ENCODE assay signal across 23 mouse cellular contexts in the genomic region with DNA sequence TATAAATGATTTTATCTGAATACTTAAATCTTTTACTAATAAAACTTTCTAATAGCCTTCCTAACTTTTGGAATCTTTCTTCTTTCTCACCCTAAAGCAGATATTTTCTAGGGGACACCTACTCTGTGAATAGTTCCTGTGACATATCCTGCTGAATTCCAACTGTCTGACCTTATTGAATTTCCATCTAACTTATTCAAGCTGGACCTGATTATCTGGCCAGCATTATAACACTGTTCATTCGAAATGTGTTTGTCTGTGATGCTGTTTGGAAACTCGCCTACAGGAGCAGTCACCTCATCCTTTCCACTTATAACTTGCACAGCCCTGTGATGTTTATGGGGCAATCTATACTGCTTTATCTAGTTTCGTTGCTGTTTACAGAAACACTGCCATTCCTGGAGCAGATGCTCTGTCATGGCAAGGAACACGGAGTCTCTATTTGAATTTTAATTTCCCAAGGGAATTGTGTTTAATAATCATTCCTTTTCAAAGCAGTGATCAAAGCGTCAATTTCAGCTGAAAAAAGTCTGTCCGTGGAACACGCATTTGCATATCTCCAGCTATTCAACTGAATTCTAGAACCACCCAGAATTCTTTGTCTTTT.
DNase-seq lines count a peak whose midpoint lies in the region; ATAC-seq lines count a peak whose summit lies in the region.
"Had no signal": no experiment of that assay in that cellular context is flagged by ENCODE, and none has a peak within 500 bp of the region (broad histone marks: within the 10 kb centered on the region; RNA-seq: fewer than 3 reads in every experiment).

No protein-coding gene starts in this region.

- 45% methylated on average over 7 of the region's 7 CpGs for whole genome bisulfite sequencing in forebrain, embryonic 16.5 days
- WGBS in forebrain, embryonic 15.5 days: 38% methylated on average over 7 of the region's 7 CpGs
- WGBS in neural tube, embryonic 12.5 days: 59% methylated on average over 7 of the region's 7 CpGs
- 38% methylated on average over 7 of the region's 7 CpGs for WGBS in neural tube, embryonic 15.5 days
- 71% methylated on average over 7 of the region's 7 CpGs for WGBS in intestine, embryonic 16.5 days

- no peaks in the 10 kb centered on the region for H3K9me3 ChIP-seq in forebrain, embryonic 16.5 days (ENCODE audit: control insufficient read depth, low read length)
- H3K9me3 ChIP-seq in forebrain, embryonic 15.5 days: no peaks in the 10 kb centered on the region
- no peaks in the 10 kb centered on the region for H3K9me3 ChIP-seq in neural tube, embryonic 12.5 days
- H3K9me3 ChIP-seq in neural tube, embryonic 15.5 days (replicated peaks): no peaks in the 10 kb centered on the region
- H3K9me3 ChIP-seq in intestine, embryonic 16.5 days (ENCODE audit: control insufficient read depth, low read length): no peaks in the 10 kb centered on the region
- H3K9me3 ChIP-seq: embryonic facial prominence, embryonic 15.5 days; heart, embryonic 13.5 days; limb, embryonic 13.5 days; liver, embryonic 12.5 days had no signal

- peak; percentile 33; the same call in 1 of the 2 replicates for ATAC-seq in forebrain, embryonic 16.5 days
- no peak for ATAC-seq in forebrain, embryonic 15.5 days (replicated peaks)
- peak; percentile 53 for ATAC-seq in neural tube, embryonic 12.5 days (ENCODE audit: low FRiP score, low read depth)
- no peak for ATAC-seq in neural tube, embryonic 15.5 days (ENCODE audit: low FRiP score)
- ATAC-seq in intestine, embryonic 16.5 days: no peak
- ATAC-seq: liver, embryonic 12.5 days had no signal

- H3K27ac ChIP-seq in forebrain, embryonic 16.5 days (ENCODE audit: low read length): no peak overlapping the region
- no peak overlapping the region for H3K27ac ChIP-seq in forebrain, embryonic 15.5 days (replicated peaks)
- no peak overlapping the region for H3K27ac ChIP-seq in neural tube, embryonic 12.5 days
- no peak overlapping the region for H3K27ac ChIP-seq in neural tube, embryonic 15.5 days (replicated peaks)
- no peak overlapping the region for H3K27ac ChIP-seq in intestine, embryonic 16.5 days (ENCODE audit: low read length)
- H3K27ac ChIP-seq: embryonic facial prominence, embryonic 15.5 days; heart, adult 2 months; heart, embryonic 13.5 days; limb, embryonic 13.5 days; liver, embryonic 12.5 days had no signal

- no peaks in the 10 kb centered on the region for H3K27me3 ChIP-seq in forebrain, embryonic 16.5 days (replicated peaks; ENCODE audit: control insufficient read depth, insufficient read depth, low read length)
- no peaks in the 10 kb centered on the region for H3K27me3 ChIP-seq in forebrain, embryonic 15.5 days
- no peaks in the 10 kb centered on the region for H3K27me3 ChIP-seq in neural tube, embryonic 12.5 days (replicated peaks)
- H3K27me3 ChIP-seq in neural tube, embryonic 15.5 days (replicated peaks): no peaks in the 10 kb centered on the region
- no peaks in the 10 kb centered on the region for H3K27me3 ChIP-seq in intestine, embryonic 16.5 days (replicated peaks; ENCODE audit: control insufficient read depth, insufficient read depth, low read length)
- H3K27me3 ChIP-seq: embryonic facial prominence, embryonic 15.5 days; heart, embryonic 13.5 days; limb, embryonic 13.5 days; liver, embryonic 12.5 days had no signal

- DNase-seq in embryo, embryonic 10.5 days (ENCODE audit: low spot score): peak; percentile 2
- DNase-seq in embryo, embryonic 10 days (ENCODE audit: low spot score): no peak
- DNase-seq in cerebellum, postnatal 36 days: no peak
- DNase-seq: adrenal gland, postnatal 14 days; cerebellum, adult 9-10 months; gastrocnemius, postnatal 36 days; heart, adult 2 months; heart, postnatal 14 days; kidney, adult 18-20 months; kidney, postnatal 4 days; layer of hippocampus, adult 9-11 months; lung, adult 18-20 months; lung, postnatal 10 days; thymus, postnatal 14 days had no signal

- H3K4me1 ChIP-seq in forebrain, embryonic 16.5 days (replicated peaks; ENCODE audit: control insufficient read depth, insufficient read depth, low read length): no peaks in the 10 kb centered on the region
- H3K4me1 ChIP-seq in forebrain, embryonic 15.5 days: no peaks in the 10 kb centered on the region
- H3K4me1 ChIP-seq in neural tube, embryonic 12.5 days: no peaks in the 10 kb centered on the region
- H3K4me1 ChIP-seq in neural tube, embryonic 15.5 days: no peaks in the 10 kb centered on the region
- H3K4me1 ChIP-seq in intestine, embryonic 16.5 days (ENCODE audit: control insufficient read depth, insufficient read depth, low read length): no peaks in the 10 kb centered on the region
- H3K4me1 ChIP-seq: embryonic facial prominence, embryonic 15.5 days; heart, embryonic 13.5 days; limb, embryonic 13.5 days; liver, embryonic 12.5 days had no signal

- H3K36me3 ChIP-seq in forebrain, embryonic 16.5 days (ENCODE audit: control insufficient read depth, insufficient read depth): no peaks in the 10 kb centered on the region
- no peaks in the 10 kb centered on the region for H3K36me3 ChIP-seq in forebrain, embryonic 15.5 days
- no peaks in the 10 kb centered on the region for H3K36me3 ChIP-seq in neural tube, embryonic 12.5 days
- H3K36me3 ChIP-seq in neural tube, embryonic 15.5 days: no peaks in the 10 kb centered on the region
- no peaks in the 10 kb centered on the region for H3K36me3 ChIP-seq in intestine, embryonic 16.5 days (ENCODE audit: control insufficient read depth, insufficient read depth, low read length)
- H3K36me3 ChIP-seq: embryonic facial prominence, embryonic 15.5 days; heart, embryonic 13.5 days; limb, embryonic 13.5 days; liver, embryonic 12.5 days had no signal

- H3K4me2 ChIP-seq in forebrain, embryonic 16.5 days (ENCODE audit: low read length): no peak overlapping the region
- no peak overlapping the region for H3K4me2 ChIP-seq in forebrain, embryonic 15.5 days (replicated peaks)
- H3K4me2 ChIP-seq in neural tube, embryonic 12.5 days (replicated peaks): no peak overlapping the region
- H3K4me2 ChIP-seq in neural tube, embryonic 15.5 days: no peak overlapping the region
- no peak overlapping the region for H3K4me2 ChIP-seq in intestine, embryonic 16.5 days (ENCODE audit: low read depth, low read length)
- H3K4me2 ChIP-seq: embryonic facial prominence, embryonic 15.5 days; heart, embryonic 13.5 days; limb, embryonic 13.5 days; liver, embryonic 12.5 days had no signal

- no peak overlapping the region for H3K4me3 ChIP-seq in forebrain, embryonic 16.5 days (replicated peaks; ENCODE audit: low read length)
- H3K4me3 ChIP-seq in forebrain, embryonic 15.5 days: no peak overlapping the region
- H3K4me3 ChIP-seq in neural tube, embryonic 12.5 days: no peak overlapping the region
- no peak overlapping the region for H3K4me3 ChIP-seq in neural tube, embryonic 15.5 days (replicated peaks)
- H3K4me3 ChIP-seq in intestine, embryonic 16.5 days (ENCODE audit: low read length): no peak overlapping the region
- H3K4me3 ChIP-seq: embryonic facial prominence, embryonic 15.5 days; heart, adult 2 months; heart, embryonic 13.5 days; limb, embryonic 13.5 days; liver, embryonic 12.5 days had no signal

- no peak overlapping the region for H3K9ac ChIP-seq in forebrain, embryonic 16.5 days (replicated peaks; ENCODE audit: low read depth, low read length)
- H3K9ac ChIP-seq in forebrain, embryonic 15.5 days (replicated peaks): no peak overlapping the region
- H3K9ac ChIP-seq in neural tube, embryonic 12.5 days: no peak overlapping the region
- H3K9ac ChIP-seq in neural tube, embryonic 15.5 days (replicated peaks): no peak overlapping the region
- no peak overlapping the region for H3K9ac ChIP-seq in intestine, embryonic 16.5 days (ENCODE audit: low read depth, low read length)
- H3K9ac ChIP-seq: embryonic facial prominence, embryonic 15.5 days; heart, embryonic 13.5 days; limb, embryonic 13.5 days; liver, embryonic 12.5 days had no signal

Comparison
In these comparisons a context has a peak if more than half of its experiments do, and no peak if none do; other contexts are left out.
1. ATAC-seq: peak in forebrain, embryonic 16.5 days (single experiment) and neural tube, embryonic 12.5 days (single experiment); none in forebrain, embryonic 15.5 days (single experiment), neural tube, embryonic 15.5 days (single experiment) and intestine, embryonic 16.5 days (single experiment).